Mouse (Mus musculus) limb, embryonic 11.5 days (tissue): ENCODE results near the gene Fbxl14. TPM values are rescaled to one million over a fixed set of nuclear protein-coding genes. Genes with fewer than 3 reads are reported as not detected.

ENCODE experiments used
- polyA plus RNA-seq: library from polyadenylated mRNA; unstranded; fragments of >200 nt; fragmentation: Nextera tagmentation; extraction: Ambion mirVana; gene quantifications from 2 replicates; pipeline ENCODE4 v1.2.1, GENCODE M21; 2014

The Fbxl14 gene
- polyA plus RNA-seq, 1 experiment from 2014 or later, result 6.7 TPM

Other genes with a start within 250 kb of the Fbxl14 start
- gene Cacna2d4, start 243.1 kb upstream of the Fbxl14 start, polyA plus RNA-seq, result 0.03 TPM in 2 replicates
- gene Lrtm2, start 148.9 kb upstream of the Fbxl14 start, polyA plus RNA-seq, result not detected in 2 replicates
- gene Adipor2, start 62.0 kb upstream of the Fbxl14 start, polyA plus RNA-seq, result 14.2 and 18.7 TPM in 2 replicates
- 13.7 and 17.1 TPM in 2 replicates for gene Wnt5b, start 64.7 kb downstream of the Fbxl14 start, polyA plus RNA-seq